In the genomic region with DNA sequence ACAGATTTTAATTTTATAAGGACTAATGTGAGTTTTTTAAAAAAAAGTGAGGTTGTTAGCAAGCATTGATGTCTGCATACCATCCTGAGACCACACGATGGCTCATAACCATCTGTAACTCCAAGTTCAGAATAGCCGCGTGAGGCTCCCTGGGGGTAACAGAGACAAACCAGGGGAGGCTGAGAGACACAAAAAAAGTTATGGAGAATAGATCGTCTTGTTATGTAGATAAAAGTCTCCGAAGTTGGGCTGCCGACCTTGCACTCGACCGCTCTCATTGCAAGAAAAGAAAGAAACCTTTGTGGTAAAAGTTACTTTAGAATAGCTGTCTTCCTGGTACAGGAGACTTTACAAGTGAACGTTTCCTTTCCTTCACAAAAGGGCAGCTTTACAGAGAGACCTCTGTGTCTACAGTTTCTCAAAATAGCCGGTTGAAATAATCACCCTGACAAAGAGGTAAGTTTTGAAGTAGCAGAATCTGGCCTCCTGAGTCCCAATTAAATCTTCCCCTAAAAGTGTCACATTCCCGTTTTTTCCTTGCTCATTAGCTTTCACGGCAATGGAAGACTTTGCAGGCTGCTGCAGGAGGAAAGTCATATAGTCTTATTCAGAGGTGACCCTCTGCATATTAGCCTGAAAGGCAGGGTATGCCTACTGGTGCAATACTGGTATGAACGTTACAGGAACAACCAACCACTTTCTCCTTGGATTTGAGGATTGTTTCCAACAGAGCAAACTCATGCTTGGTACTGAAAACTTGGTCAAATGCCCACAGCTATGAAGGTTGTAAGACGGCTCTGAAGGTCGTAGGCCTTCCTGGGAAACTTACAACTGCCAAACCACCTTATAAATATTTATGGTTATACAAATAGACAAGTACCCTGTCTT, we compare ENCODE assay signal across 1 mouse cellular context.
TF ChIP-seq lines count a peak whose summit lies in the region.

No protein-coding gene starts in this region.

TF ChIP-seq in ES-E14, 5 proteins besides CTCF, POLR2A, EP300 and RAD21:
- TF ChIP-seq ZNF384 (IDR thresholded peaks at IDR 0.05; ENCODE audit: low read depth, low read length) (peak; percentile 53; the same call in 1 of the 2 replicates), CHD2 (IDR thresholded peaks at IDR 0.05; ENCODE audit: low read depth, low read length) (peak; percentile 55), MAFK (IDR thresholded peaks at IDR 0.05; ENCODE audit: insufficient read depth, low read depth, low read length) (0 out of 2 replicates have a peak, but pooled peaks have one; percentile 30), ZC3H11A (IDR thresholded peaks at IDR 0.05; ENCODE audit: borderline replicate concordance, low read depth, low read length) (no peak), HCFC1 (IDR thresholded peaks at IDR 0.05; ENCODE audit: borderline replicate concordance, insufficient read depth, low read length) (0 out of 2 replicates have a peak, but pooled peaks have one; percentile 17)
